Mouse (Mus musculus) erythroid progenitor cell, adult 5-6 weeks (primary cell): ENCODE results near the gene Soat1. TPM values are rescaled to one million over a fixed set of nuclear protein-coding genes. Genes with fewer than 3 reads are reported as not detected.

Experiments used
- ATAC-seq: replicated peaks from 2 replicates; pipeline ENCODE4 v1.8.0; 2016; ENCODE audit warnings: moderate number of reproducible peaks, mild to moderate bottlenecking, moderate TSS enrichment, inconsistent platforms; ENCODE audit not compliant: poor library complexity, low FRiP score, severe bottlenecking
- total RNA-seq, 2 experiments: library from RNA; stranded (forward) in 1 of 2; stranded (reverse) in 1 of 2; fragments of 150-400 nt in 1 of 2; fragments of 186-747, 209-891 nt in 1 of 2; gene quantifications; 2 replicates each; pipeline versions ENCODE4 v1.2.3 to v1.2.4; 2015 to 2017; ENCODE audit warnings: low replicate concordance in 2 of 2

Gene Soat1
- total RNA-seq (2015; ENCODE audit: low replicate concordance) (13.3 and 15.1 TPM in 2 replicates), total RNA-seq (2017; ENCODE audit: low replicate concordance) (6.5 and 8.6 TPM in 2 replicates)

DNA sequence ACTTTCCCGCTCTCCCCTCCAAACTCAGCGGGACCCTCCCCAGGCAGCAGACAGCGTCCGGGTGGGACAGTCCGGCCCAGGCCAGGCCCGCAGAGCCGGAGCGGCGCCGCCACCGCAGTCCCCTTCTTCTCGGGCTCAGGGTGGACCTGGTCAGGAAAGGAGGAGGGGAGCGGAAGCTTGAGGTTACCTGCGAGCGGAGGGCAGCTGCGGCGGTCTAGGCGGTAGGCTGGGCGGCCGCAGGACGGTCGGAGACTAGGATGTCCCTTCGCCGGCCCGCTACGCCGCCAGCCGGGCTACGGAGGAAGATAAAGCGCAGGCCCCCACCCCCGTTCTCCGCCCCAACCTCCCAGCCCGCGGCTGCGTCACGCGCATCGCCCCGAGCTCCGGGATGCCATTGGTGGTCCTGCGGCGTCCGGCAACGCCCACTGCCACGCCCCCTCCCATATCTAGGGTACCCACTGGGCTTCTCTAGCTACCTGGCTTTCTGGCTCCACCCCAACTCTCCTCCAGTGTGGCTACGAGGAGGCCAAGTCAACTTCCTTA is at the start of gene Soat1:
TSS of gene Soat1 (minus strand) at position 371 of the 543 bp plus-strand sequence.
- peak; percentile 42 for ATAC-seq

DNA sequence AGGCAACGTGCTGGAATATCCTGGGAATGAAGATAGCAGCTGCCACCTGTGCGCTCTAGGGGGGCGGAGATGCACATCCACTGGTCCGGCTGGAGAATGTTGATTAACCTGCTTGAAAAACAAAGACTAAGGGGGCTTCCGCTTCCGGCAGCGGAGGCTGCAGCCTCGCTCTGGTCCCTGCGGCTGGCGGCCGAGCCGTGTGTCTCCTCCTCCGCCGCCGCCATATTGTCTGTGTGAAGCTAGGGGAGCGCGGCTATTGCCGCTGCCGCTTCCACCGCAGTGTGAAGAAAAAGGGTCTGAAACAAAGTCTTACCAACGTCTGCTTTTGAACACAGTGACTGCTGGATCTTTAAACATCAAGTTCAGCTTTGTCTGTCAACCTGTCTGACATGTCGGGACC is 49.7 kb upstream of the Soat1 start, which contains the start of gene Gm10031:
TSS of gene Gm10031 (plus strand) at position 171 of the 400 bp plus-strand sequence.
- ATAC-seq, result peak; percentile 100

DNA sequence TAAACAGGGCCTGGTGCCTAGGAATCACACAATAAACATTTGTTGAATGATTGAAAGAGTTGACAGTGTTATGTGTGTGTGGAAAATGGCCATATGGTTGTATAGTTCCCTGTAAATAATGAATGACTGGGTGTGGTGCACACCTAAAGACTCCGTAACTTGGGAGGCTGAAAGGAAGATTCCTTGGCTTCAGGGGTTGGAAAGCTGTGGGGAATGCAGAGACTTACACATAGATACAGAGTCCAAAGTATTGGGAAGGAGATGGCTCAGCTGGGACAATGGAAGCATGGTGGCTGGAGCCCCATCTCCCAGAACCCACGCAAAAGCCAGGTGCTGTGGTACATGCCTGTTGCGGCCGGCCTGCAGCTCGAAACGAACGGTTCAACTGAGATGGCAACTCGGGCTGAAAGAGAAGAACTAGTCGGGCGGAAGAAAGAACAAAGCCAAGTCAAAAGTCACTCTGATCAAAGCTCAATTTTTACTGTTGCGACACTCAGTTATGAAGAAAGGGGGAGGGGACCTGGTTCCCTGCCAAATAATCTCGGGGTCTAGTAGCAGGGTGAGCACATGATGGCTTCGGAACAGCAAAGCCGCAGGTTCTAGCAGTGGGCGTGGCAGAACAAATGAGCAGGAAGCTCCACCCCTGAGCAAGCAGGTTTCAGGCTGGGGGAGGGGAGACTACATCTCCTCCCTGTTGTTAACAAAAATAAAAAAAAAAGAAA is 47.8 kb upstream of the Soat1 start:
- no peak for ATAC-seq

DNA sequence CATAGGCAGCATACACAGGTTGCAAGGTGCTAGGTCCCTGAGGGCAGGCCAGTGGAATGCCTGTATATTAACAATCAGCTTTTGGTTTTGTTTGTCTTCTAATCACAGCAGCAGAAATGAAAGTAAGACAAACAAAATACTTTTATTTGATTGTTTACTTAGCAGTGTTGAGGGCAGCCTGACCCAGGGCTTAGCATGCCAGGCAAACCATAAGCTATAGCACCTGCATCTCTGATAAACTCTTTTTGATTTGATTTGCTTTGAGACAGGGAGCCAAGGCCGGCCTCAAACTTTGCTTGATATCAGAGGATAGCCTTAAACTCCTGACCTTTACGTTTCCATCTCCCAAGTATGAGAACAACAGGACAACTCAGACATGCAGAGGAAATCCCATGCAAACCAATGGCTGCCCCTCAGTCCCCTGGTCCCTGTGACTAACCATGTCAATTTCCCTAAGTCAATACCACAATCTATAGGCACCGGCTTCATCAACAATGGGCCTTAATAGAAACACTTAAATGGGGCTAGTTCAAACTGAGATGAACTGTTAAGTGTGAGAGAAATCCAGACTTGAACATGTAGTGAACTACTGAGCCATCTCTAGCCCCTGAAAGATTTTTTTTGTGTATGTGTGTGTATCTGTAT is 46.1 kb upstream of the Soat1 start:
- no peak for ATAC-seq

DNA sequence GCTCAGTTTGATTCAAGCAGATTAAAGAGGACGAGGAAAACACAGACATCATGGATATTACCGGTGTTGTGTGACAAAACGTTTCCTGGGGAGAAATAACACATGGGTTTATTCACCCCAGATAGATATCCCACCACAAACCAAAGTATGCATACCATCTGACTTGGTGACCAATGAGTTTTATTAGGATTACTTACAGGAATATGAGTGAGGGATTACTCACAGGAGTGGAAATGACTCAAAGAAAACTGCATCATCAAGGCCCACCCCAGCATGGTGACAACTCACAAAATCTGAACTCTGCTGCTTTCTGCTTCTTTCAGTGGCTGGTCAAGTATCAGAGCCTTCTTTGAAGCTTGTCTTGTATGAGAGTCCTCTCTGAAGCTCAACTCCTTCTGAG is 33.6 kb upstream of the Soat1 start:
- no peak for ATAC-seq

DNA sequence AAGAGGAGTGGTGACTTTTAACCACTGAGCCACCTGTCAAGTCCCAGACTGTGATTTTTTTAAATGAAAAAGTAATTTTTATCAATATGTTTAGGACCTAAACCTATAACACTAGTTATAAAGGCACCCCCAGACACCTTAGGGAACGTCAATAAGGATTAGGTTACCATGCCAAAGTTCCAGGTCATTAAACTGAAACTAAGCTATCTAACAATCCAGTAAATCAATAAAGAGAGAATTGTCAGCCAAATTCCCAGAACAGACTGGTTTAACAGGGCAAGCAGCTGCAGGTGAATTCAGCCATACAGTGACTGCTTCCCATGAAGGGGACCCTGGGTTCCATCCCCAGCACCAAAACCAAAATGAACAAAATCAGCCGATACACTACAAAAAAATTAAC is 31.8 kb upstream of the Soat1 start:
- no peak for ATAC-seq

DNA sequence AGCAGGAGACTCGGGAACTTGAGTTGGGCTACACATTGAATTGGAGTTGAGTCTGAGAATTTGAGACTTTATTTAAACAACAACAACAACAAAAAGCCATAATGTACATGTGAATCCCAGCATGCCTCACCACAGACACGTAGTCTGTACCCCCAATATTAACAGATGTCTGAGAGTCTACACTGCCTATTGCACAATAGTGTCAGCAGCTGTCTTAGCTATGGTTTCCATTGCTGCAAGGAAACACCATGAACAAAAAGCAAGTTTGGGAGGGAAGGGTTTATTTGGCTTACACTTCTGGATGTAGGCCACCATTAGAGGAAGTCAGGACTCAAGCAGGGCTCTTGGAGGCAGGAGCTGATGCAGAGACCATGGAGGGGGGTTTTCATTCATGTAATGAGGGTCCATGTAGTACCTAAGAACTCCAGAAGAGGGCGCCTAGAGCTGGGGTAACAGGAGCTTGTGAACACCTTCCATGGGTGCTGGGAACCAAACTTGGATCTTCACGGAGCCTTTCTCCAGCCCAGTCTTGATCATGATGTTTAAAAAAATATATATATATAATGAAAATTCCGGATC is 30.9 kb upstream of the Soat1 start:
- no peak for ATAC-seq

DNA sequence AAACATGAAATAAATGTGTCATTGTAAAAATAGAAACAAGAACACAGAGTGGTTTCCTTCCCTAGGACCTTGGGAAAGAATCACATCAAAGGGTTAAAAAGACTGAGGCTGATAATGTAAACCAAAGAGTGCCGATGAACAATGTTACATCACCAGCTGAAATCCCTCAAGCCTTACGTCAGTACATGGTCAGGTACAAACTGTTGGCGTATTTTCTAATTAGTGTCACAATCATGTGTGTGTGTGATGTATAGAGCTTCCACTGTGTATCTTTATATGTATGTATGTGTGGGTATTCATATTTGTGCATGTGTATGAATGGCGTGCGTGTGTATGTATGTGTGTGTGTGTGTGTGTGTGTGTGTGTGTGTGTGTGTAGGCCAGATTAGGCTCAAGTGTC is 22.8 kb upstream of the Soat1 start:
- no peak for ATAC-seq

DNA sequence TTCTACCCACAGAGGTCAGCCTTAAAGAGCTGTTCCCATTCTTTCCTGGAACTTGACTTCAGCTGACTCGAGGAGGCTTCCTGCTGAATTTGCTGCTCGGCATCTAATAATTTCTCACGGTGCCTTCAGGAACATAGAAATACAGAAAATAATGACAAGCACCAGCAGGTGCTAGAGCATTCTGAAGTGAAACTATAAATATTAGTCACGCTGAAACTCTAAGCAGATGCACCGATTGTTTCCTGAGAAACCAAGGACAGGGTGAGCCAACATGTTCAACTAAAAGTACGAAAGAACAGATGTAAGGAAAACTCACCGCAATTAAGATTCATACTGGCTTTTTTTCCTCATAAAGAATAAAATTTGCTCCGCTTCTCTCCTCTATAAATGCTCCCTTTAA is 20.9 kb upstream of the Soat1 start:
- no peak for ATAC-seq

DNA sequence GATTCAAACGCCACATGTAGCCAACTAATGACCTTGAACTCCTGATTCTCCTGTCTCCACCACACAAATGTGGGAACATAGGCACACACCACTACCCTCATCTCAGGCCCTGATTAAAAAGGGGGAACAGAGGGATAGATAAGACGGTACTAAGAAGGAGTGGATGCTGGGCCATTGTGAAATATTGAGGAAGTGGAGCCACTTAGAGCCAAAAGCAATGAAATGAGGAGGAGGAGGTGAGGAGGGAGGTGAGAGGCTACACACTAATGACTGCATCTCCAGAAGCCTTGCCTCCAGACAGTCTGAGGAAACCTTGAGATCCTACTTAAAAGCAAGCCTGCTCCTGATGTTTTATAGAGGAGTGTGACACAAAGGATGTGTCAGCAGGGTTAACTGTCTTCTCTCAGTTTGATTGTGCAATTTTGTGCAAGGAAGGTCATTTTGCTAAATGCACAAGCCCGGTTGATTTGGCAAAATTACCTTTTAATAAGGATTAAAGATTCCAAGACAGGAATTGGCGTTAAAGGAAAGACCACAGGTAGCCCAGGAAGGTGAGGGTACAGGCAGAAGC is 17.2 kb upstream of the Soat1 start:
- no peak for ATAC-seq

DNA sequence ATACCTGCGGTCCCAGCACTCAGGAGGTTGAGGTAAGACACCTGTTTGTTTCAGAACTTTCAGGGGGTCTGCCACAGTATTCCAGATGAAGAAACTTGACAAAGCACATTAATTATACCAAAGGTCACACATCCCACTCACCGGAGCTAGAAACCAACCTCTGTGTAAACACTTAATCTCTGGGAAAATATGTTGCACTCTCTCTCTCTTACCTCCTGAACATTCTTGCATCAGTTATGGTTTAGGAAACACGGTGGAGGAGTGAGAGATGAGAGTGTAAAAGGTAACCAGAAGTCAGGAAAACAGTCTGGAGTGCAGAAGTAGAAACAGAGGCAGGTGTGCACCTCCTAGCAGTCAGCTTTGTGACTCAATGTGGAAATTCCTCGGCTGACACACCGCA is 13.9 kb upstream of the Soat1 start:
- ATAC-seq, result no peak

DNA sequence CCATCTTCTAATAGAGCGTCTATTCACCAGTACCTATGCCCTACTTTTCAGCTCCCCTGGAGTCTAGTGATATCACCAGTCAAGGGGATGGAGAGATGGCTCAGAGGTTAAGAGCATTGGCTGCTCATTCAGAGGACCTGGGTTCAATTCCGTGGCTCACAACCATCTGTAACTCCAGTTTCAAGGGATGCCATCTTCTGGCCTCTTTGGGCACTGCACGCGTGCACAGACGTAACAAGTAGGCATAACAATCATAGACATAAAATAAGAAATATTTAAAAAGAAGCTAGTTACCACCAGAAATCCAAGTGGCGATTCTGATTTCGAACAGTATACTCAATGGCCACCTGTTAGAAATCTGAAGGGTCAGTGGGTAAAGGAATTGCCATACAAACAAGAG is 13.4 kb upstream of the Soat1 start:
- ATAC-seq, result no peak

DNA sequence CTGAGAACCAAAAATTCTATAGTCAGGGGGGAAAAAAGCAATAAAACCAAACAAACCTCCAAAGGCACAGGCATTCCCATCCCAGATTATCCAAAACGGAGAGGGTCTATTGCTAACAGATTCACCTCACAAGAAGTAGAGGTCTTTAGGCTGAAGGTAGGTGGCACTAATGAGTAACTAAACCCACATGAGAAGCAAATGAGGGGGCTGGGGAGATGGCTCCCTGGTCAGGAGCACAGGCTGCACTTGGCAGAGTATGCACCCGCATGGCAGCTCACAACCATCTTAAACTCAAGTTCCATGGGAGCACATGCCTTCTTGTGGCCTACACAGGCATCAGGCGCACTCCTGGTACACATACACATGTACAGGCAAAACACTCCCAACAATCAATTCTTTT is 7.7 kb upstream of the Soat1 start:
- no peak for ATAC-seq

DNA sequence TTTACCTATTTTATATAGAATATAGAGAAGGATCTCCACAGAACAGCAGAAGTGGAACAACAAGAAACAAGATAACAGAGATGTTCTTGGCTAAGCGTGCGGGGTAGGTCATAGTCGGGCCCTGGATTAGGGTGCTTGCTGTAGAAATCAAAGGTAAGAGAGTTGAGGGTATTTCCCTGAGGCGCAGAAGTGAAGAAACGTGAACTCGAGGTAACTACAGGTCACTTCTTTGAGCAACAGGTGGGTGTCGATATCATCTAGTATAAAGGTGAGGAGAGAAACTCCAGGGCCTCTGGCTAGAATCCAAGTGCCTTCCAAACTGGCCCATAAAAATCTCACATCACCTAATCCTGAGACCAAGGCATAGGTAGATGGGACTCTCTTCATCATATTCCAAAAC is 2.4 kb upstream of the Soat1 start:
- no peak for ATAC-seq

DNA sequence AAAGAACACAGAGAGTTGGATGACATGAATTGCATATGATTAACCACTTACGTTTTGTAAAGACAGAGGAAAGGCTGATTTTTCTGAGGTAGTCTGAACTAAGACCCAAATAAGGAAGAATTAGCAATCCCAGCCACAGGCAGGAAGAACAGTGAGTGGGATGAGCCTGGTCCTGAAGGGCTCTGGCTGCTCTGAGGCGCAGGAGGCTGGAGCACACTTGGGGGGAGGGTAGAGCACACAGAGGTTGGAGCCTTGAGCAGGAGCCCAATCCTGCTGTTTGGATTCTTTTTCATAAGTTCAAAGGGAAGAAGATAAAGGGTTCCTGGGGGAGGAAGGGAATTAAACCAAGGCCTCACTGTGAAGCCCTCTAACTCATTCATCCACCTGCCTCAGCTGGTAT is 1.9 kb upstream of the Soat1 start:
- no peak for ATAC-seq

DNA sequence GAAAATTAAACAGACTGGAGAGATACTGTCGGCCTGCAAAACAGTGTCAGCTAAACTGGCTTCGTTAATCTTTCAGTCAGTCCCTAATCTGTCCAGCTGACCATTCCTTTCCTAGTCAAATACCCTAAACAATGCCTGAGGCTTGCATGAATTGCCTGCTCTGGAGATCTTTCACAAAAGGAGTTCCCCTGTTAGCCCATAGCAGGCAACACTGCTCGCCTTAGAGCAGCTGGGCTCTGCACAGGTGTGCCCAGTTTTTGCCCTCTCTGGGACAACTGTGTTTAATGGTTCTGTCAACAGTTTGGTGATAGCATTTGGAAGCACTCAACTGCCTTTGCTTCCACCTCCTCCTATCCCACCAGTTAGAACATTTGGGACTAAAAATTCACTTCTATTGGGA is 723 bp upstream of the Soat1 start:
- no peak for ATAC-seq

DNA sequence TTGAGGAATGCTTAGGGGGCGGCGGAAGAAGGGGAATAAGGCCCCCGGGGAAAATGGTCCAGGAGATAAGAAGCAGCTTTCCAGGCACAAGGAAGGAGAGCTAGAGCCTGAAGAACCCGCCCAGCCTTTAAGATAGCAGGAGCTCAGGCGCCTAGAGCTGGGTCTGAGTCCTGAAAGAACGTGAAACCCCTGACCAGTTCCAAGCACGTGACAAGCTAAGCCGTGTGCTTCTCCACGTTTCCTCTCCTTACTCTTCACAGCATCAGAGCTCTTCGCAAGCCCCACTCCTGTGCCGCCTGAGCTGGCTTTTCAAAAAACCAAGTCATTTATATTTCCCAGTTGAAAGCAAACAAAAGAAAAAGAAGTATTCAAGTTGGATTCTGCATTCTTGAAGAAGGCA is 1.1 kb downstream of the Soat1 start:
- no peak for ATAC-seq

DNA sequence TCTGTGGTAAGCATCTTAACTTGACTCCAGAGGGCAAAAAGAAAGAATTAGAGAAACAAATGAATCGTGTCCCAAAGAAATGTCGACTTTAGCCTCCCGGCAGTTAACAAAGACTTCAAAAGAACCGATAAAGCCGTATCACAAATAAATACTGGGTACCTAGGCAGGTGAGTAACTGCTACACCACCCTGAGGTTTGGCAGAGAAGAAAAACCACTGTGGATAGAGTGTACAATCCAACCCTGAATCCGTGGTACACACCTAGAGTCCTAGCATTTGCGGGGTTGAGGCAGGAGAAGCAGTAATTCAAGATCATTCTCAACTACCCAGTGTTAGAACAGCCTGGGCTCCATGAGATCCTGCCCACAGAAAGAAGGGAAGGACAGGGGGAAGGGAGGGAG is 2.2 kb downstream of the Soat1 start:
- ATAC-seq, result no peak

DNA sequence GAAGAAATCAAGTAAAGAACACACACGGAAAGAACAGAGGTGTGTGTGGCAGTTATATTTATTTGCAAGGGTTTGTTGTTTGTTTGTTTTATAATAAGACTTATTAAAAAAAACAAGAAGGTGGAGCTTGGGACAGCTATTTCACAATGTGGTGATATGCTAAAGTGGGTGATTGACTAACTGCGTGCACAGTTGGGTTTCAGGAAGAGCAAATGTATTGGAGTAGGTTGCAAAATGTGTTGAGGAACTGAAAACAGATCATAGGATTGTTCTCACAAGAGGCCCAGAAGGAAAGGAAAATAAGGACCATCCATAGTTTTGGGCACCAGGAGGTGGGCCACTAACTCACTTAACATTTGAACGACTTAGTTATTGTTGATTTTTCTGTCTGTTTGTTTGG is 3.1 kb downstream of the Soat1 start:
- no peak for ATAC-seq

DNA sequence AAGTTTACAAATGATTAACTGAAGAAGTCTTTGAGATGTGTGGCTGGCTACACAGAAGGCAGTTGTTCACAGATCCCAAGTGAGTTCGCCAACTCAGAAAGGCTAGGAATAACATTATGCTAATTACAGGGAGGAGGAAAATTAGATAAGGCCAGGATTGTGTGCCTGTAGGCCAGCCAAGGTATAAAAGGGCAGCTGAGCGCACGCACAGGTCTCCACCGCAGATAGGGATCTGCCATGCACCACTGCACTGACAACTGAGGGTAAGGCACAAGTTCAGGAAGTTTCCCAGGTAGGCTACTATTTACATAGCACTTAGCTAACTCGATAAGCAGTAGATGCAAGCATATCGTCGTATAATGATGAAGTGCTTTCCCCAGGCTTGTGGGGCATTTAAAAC is 3.6 kb downstream of the Soat1 start:
- no peak for ATAC-seq

DNA sequence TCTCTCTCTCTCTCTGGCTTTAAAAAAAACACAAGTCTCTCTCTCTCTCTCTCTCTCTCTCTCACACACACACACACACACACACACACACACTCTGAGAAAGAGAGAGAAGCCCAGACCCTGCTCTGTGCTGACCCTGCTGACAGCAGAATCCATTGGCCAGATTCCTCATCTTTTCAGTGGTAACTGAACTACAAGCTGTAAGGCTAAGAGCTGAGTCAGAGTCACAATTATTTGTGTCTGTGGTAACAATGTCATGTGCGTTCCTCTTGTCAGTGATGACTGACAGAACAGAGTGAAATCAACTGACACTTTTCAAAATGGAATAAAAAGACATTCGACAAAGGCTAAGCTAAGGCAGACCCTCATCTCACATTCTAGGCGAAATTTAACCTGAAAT is 5.6 kb downstream of the Soat1 start:
- ATAC-seq, result no peak
